Mouse (Mus musculus) kidney, adult 2 months (tissue): ENCODE measurements at regions not wholly inside any gene's neighbourhood (a gene's known extent, or its start where the extent isn't known, plus 50 kb on each side); places are given as distances from the start of the nearest gene placed in this dataset.

ENCODE experiments used
- DNase-seq: peaks from one replicate; pipeline ENCODE4 v3.0.0; 2021
- H3K27ac ChIP-seq: fragments of 200-500 bp; 2 replicates; pipeline ENCODE4 v1.5.1; 2012; ENCODE audit warnings: low read depth, low read length, control low read depth, inconsistent platforms; ENCODE audit not compliant: insufficient read depth
- H3K27me3 ChIP-seq: fragments of 200-500 bp; replicated peaks from 2 replicates; pipeline ENCODE4 v1.6.1; 2012; ENCODE audit warnings: mild to moderate bottlenecking, moderate library complexity, low read length, inconsistent platforms; ENCODE audit not compliant: control insufficient read depth, insufficient read depth
- H3K36me3 ChIP-seq: fragments of 200-500 bp; 2 replicates; pipeline ENCODE4 v1.6.1; 2012; ENCODE audit warnings: mild to moderate bottlenecking, moderate library complexity, low read length, inconsistent platforms; ENCODE audit not compliant: control insufficient read depth, insufficient read depth
- H3K4me1 ChIP-seq: fragments of 200-500 bp; 2 replicates; pipeline ENCODE4 v1.6.1; 2011; ENCODE audit warnings: low read length; ENCODE audit not compliant: control insufficient read depth, insufficient read depth
- H3K4me3 ChIP-seq: fragments of 200-500 bp; 2 replicates; pipeline ENCODE4 v1.5.1; 2011; ENCODE audit warnings: mild to moderate bottlenecking, low read depth, low read length, control low read depth; ENCODE audit not compliant: insufficient read depth
- CTCF ChIP-seq: fragments of 200-500 bp; conservative IDR thresholded peaks from 2 replicates; pipeline ENCODE4 v1.5.1; 2011; ENCODE audit warnings: low read depth, mild to moderate bottlenecking, control low read depth, low read length, moderate library complexity, mixed read lengths; ENCODE audit not compliant: insufficient read depth, insufficient read length
- POLR2A ChIP-seq: fragments of 200-500 bp; IDR thresholded peaks from one replicate; pipeline ENCODE4 v1.6.1; 2011; ENCODE audit warnings: low read depth, low read length, control low read depth
- WGBS: fragments of 180-500 bp; shearing (Covaris S2); methylation state at CpG from one replicate; pipeline ENCODE4 v1.1.7; 2018; 5-methylcytosine and 5-hydroxymethylcytosine counted together

- TF ChIP-seq POLR2A, result no peak
- no peak overlapping the region for H3K27ac ChIP-seq
- 79% methylated on average over 8 of the region's 8 CpGs for WGBS
- no peak for DNase-seq
- H3K4me3 ChIP-seq, result no peak overlapping the region
- no peaks in the 10 kb centered on the region for H3K36me3 ChIP-seq
- no peaks in the 10 kb centered on the region for H3K27me3 ChIP-seq
- no peaks in the 10 kb centered on the region for H3K4me1 ChIP-seq
Observed at GRCm38 (mm10) chr4:28523343-28523742, 289.6 kb upstream of the Epha7 start.

- TF ChIP-seq POLR2A, result no peak
- TF ChIP-seq CTCF, result no peak
- Histone ChIP-seq H3K27me3 (no peaks in the 10 kb centered on the region), H3K27ac (peak overlapping the region; percentile 76), H3K4me3 (no peak overlapping the region), H3K36me3 (no peaks in the 10 kb centered on the region), H3K4me1 (peaks cover 7% of the 10 kb centered on the region; the same call in 1 of the 2 replicates)
- peak; percentile 85 for DNase-seq
- WGBS, result 4% methylated on average over 1 of the region's 1 CpGs
Observed at GRCm38 (mm10) chr4:28542218-28542617, 270.7 kb upstream of the Epha7 start.

DNA sequence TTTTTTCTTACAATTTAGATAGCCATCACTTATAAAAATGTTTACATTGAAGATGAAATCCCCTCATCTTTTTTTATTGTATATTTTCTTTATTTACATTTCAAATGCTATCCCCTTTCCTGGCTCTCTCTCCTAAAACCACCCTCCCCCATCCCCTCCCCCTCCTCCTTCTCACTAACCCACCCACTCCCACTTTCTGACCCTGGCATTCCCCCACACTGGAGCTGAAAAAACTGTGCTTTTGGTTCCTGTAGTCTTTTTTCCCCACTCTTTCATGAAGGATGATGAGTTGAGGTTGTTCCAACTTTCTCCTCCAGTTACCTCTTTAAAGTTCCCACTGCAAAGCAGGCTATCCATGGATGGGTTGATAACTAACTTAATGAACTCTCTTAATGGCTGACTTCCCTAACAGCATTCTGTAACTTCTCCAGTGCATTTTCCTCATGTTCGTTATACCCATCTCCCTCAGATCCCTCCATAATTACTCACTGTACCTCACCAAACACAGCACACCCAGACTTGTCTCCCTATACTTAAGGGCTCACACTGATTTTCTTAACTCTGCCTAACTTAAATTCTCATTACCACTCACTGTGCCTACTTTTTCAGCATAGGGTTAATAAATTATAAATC, 270.1 kb upstream of the Epha7 start:
- TF ChIP-seq CTCF (no peak), POLR2A (no peak)
- no peaks in the 10 kb centered on the region for H3K27me3 ChIP-seq
- no peak overlapping the region for H3K4me3 ChIP-seq
- no peaks in the 10 kb centered on the region for H3K36me3 ChIP-seq
- WGBS, result 24% methylated on average over 1 of the region's 1 CpGs
- DNase-seq, result peak; percentile 62
- H3K4me1 ChIP-seq, result peaks cover 7% of the 10 kb centered on the region; the same call in 1 of the 2 replicates
- peak overlapping the region; percentile 85 for H3K27ac ChIP-seq

GRCm38 (mm10) chr4:28548231-28548836, 264.6 kb upstream of the Epha7 start:
- H3K27ac ChIP-seq, result no peak overlapping the region; the same call in 1 of the 2 replicates

GRCm38 (mm10) chr4:28571092-28571770, 241.7 kb upstream of the Epha7 start:
- Histone ChIP-seq H3K36me3 (no peaks in the 10 kb centered on the region), H3K4me3 (no peak overlapping the region), H3K27ac (no peak overlapping the region), H3K4me1 (no peaks in the 10 kb centered on the region), H3K27me3 (no peaks in the 10 kb centered on the region)
- DNase-seq, result peak; percentile 2
- WGBS, result 64% methylated on average over 4 of the region's 4 CpGs
- TF ChIP-seq CTCF, result no peak

More at GRCm38 (mm10) chr4:28548231-28548836, 264.6 kb upstream of the Epha7 start:
- DNase-seq, result peak; percentile 74
- WGBS, result 8% methylated on average over 6 of the region's 6 CpGs
- TF ChIP-seq POLR2A (no peak), CTCF (no peak)
- Histone ChIP-seq H3K4me1 (peaks cover 4% of the 10 kb centered on the region; the same call in 1 of the 2 replicates), H3K36me3 (no peaks in the 10 kb centered on the region), H3K4me3 (no peak overlapping the region), H3K27me3 (no peaks in the 10 kb centered on the region)

DNA sequence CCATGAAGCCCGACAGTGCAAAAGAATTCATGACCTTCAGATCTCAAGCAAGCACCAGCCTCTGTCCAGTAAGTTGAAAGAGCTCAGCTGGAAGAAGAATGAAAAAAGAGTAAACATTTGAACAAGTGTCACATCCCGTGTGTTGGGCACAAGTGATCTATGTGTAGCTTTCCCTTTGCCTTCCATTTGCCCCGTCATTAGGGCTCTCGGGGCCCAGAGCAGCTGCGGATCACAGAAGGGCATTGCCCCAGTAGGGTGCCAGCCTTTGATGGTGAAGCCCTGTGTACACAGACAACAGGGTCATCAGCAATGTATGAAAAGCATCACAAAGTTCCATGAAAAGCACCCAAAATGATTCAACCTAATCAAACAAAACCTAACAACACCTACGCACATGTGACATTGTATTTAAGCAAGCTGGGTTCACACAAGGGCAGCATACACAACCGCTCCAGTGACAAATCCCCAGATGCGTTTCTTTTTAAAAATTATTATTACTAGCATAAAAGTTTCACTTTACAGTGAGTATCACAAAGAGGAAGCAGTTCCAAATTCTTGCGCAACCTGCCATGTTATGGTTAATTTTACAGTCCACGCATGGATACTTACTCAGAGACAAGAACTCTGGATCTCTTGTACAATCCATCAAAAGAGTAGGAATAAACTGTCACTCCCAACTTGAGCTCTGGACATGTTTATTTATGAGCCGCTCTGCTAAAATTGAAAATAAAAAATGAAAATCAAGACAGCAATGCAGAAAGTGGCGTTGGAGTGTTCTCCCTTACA, 224.0 kb upstream of the Epha7 start:
- WGBS, result 72% methylated on average over 12 of the region's 12 CpGs
- Histone ChIP-seq H3K4me3 (no peak overlapping the region), H3K27me3 (no peaks in the 10 kb centered on the region), H3K36me3 (no peaks in the 10 kb centered on the region), H3K27ac (no peak overlapping the region), H3K4me1 (no peaks in the 10 kb centered on the region)
- DNase-seq, result peak; percentile 2
- TF ChIP-seq CTCF (no peak), POLR2A (no peak)
